Mouse (Mus musculus): ENCODE measurements around the gene Stard7. TPM values are rescaled to one million over a fixed set of nuclear protein-coding genes. Genes with fewer than 3 reads are reported as not detected.

Stard7 gene
- polyA plus RNA-seq, 1 experiment from 2014 or later = 94.5 TPM

Other genes starting within 250 kb of the Stard7 start
- 29.7 and 30.1 TPM in 2 replicates for gene Blvra, start 199.6 kb upstream of the Stard7 start, polyA plus RNA-seq (2015; fragmentation: Nextera tagmentation; extraction: Ambion mirVana)
- gene Ncaph, start 136.3 kb upstream of the Stard7 start, polyA plus RNA-seq (2015; fragmentation: Nextera tagmentation; extraction: Ambion mirVana) = 10.0 and 12.6 TPM in 2 replicates
- 8.5 and 9.9 TPM in 2 replicates for gene Itpripl1, start 126.8 kb upstream of the Stard7 start, polyA plus RNA-seq (2015; fragmentation: Nextera tagmentation; extraction: Ambion mirVana)
- gene 1810024B03Rik, start 61.9 kb upstream of the Stard7 start, polyA plus RNA-seq (2015; fragmentation: Nextera tagmentation; extraction: Ambion mirVana) = 0.76 and 0.80 TPM in 2 replicates
- gene Snrnp200, start 61.8 kb upstream of the Stard7 start, polyA plus RNA-seq (2015; fragmentation: Nextera tagmentation; extraction: Ambion mirVana) = 52.1 and 55.5 TPM in 2 replicates
- gene Ciao1, start 22.4 kb upstream of the Stard7 start, polyA plus RNA-seq (2015; fragmentation: Nextera tagmentation; extraction: Ambion mirVana) = 60.5 and 61.1 TPM in 2 replicates
- 52.7 and 54.8 TPM in 2 replicates for gene Tmem127, start 22.3 kb upstream of the Stard7 start, polyA plus RNA-seq (2015; fragmentation: Nextera tagmentation; extraction: Ambion mirVana)
- 10.8 and 15.6 TPM in 2 replicates for gene Dusp2, start 65.9 kb downstream of the Stard7 start, polyA plus RNA-seq (2015; fragmentation: Nextera tagmentation; extraction: Ambion mirVana)
- not detected in 2 replicates for gene Astl, start 68.4 kb downstream of the Stard7 start, polyA plus RNA-seq (2015; fragmentation: Nextera tagmentation; extraction: Ambion mirVana)
- 0.20 and 0.21 TPM in 2 replicates for gene Adra2b, start 93.0 kb downstream of the Stard7 start, polyA plus RNA-seq (2015; fragmentation: Nextera tagmentation; extraction: Ambion mirVana)
- 0.12 and 0.23 TPM in 2 replicates for gene Gpat2, start 155.0 kb downstream of the Stard7 start, polyA plus RNA-seq (2015; fragmentation: Nextera tagmentation; extraction: Ambion mirVana)
- 32.2 and 37.3 TPM in 2 replicates for gene Fahd2a, start 174.3 kb downstream of the Stard7 start, polyA plus RNA-seq (2015; fragmentation: Nextera tagmentation; extraction: Ambion mirVana)

Data from midbrain, embryonic 16.5 days (tissue).